Mouse (Mus musculus): ENCODE measurements around the gene 4930469K13Rik. TPM values are rescaled to one million over a fixed set of nuclear protein-coding genes. Genes with fewer than 3 reads are reported as not detected.

Gene 4930469K13Rik
- total and polyA plus RNA-seq, 3 experiments, result 0.23 to 0.29 TPM; not detected in 1

- no peak for TF ChIP-seq ELF1 (IDR thresholded peaks at IDR 0.05; ENCODE audit: low read depth, low read length)
- no peak for TF ChIP-seq ZNF384 (IDR thresholded peaks at IDR 0.05; ENCODE audit: low read depth, low read length)
Observed at GRCm38 (mm10) chr11:34008702-34009101, 89.7 kb downstream of the 4930469K13Rik start (continued).

- Histone ChIP-seq H3K4me1 (ENCODE audit: control insufficient read depth in 1 of 2, insufficient read depth in 2 of 2, low read length in 2 of 2) (peaks cover 38 to 43% of the 10 kb centered on the region in 2 experiments), H3K27me3 (ENCODE audit: control insufficient read depth in 1 of 2, insufficient read depth in 2 of 2, low read length in 2 of 2) (no peaks in the 10 kb centered on the region), H3K4me3 (ENCODE audit: control insufficient read depth in 1 of 2, insufficient read depth in 1 of 2, low read depth in 2 of 2, low read length in 2 of 2) (peak overlapping the region; percentile 47 to 55), H3K27ac (ENCODE audit: control insufficient read depth, low read depth, low read length) (peak overlapping the region; percentile 97), H3K9me3 (replicated peaks; ENCODE audit: insufficient read depth, low read length) (no peaks in the 10 kb centered on the region), H3K9ac (ENCODE audit: control insufficient read depth, low read depth, low read length, poor library complexity, severe bottlenecking) (peak overlapping the region; percentile 80), H3K79me2 (ENCODE audit: control insufficient read depth, insufficient read depth, low read length, poor library complexity) (no peaks in the 10 kb centered on the region; the same call in 1 of the 2 replicates), H3K36me3 (ENCODE audit: control insufficient read depth in 1 of 2, insufficient read depth in 2 of 2, low read length in 2 of 2) (peaks cover 0 to 41% of the 10 kb centered on the region in 2 experiments; a peak in 2 of 4 replicates)
- DNase-seq (ENCODE audit: low read depth, low spot score), result peak; percentile 97
- no peak for TF ChIP-seq POLR2AphosphoS5 (IDR thresholded peaks at IDR 0.05; ENCODE audit: borderline replicate concordance, low read depth, low read length)
- no peak for TF ChIP-seq CHD2 (IDR thresholded peaks at IDR 0.05; ENCODE audit: low read length)
- TF ChIP-seq TAL1 (IDR thresholded peaks at IDR 0.05; ENCODE audit: low read length), result peak; percentile 63
- no peak; the same call in 1 of the 2 replicates for TF ChIP-seq RAD21 (IDR thresholded peaks at IDR 0.05; ENCODE audit: low read depth, low read length)
- TF ChIP-seq CHD1 (IDR thresholded peaks at IDR 0.05; ENCODE audit: low read depth, low read length), result no peak
- no peak for TF ChIP-seq ZC3H11A (IDR thresholded peaks at IDR 0.05; ENCODE audit: low read depth, low read length)
- TF ChIP-seq ZMIZ1 (IDR thresholded peaks at IDR 0.05; ENCODE audit: low read depth, low read length), result no peak
- no peak for TF ChIP-seq CTCF (IDR thresholded peaks at IDR 0.05 in 2 of 3, conservative IDR thresholded peaks at IDR 0.05 in 1 of 3; ENCODE audit: control insufficient read depth in 1 of 3, insufficient read depth in 1 of 3, low read depth in 2 of 3, low read length in 3 of 3, poor library complexity in 1 of 3, severe bottlenecking in 1 of 3)
- peak; percentile 83; the same call in 1 of the 2 replicates for TF ChIP-seq MAZ (IDR thresholded peaks at IDR 0.05; ENCODE audit: low read depth, low read length)
- no peak for TF ChIP-seq MAFK (IDR thresholded peaks at IDR 0.05; ENCODE audit: borderline replicate concordance, low read depth, low read length)
- TF ChIP-seq MEF2A (IDR thresholded peaks at IDR 0.05; ENCODE audit: extremely low read depth, insufficient replicate concordance, low read depth, low read length, poor library complexity, severe bottlenecking), result no peak
- TF ChIP-seq KAT2A (conservative IDR thresholded peaks at IDR 0.05; ENCODE audit: low read depth, low read length), result no peak; the same call in 1 of the 2 replicates
- TF ChIP-seq GATA1 (IDR thresholded peaks at IDR 0.05; ENCODE audit: low read depth, low read length), result peak; percentile 87
- no peak for TF ChIP-seq NRF1 (IDR thresholded peaks at IDR 0.05; ENCODE audit: insufficient read depth, low read depth, low read length, poor library complexity, severe bottlenecking)
- TF ChIP-seq NELFE (IDR thresholded peaks at IDR 0.05; ENCODE audit: low read depth, low read length), result peak; percentile 88
- peak; percentile 89 for TF ChIP-seq ETS1 (IDR thresholded peaks at IDR 0.05; ENCODE audit: low read depth, low read length)
- no peak for TF ChIP-seq USF2 (IDR thresholded peaks at IDR 0.05; ENCODE audit: borderline replicate concordance in 1 of 2, insufficient read depth in 1 of 2, low read depth in 1 of 2, low read length in 2 of 2)
- peak; percentile 96 for TF ChIP-seq ELF1 (IDR thresholded peaks at IDR 0.05; ENCODE audit: low read depth, low read length)
- TF ChIP-seq MYC (IDR thresholded peaks at IDR 0.05; ENCODE audit: low read depth, low read length), result peak; percentile 97
- TF ChIP-seq HCFC1 (IDR thresholded peaks at IDR 0.05; ENCODE audit: low read depth, low read length), result peak; percentile 82
- TF ChIP-seq TBP (IDR thresholded peaks at IDR 0.05; ENCODE audit: low read depth, low read length), result peak; percentile 93
- TF ChIP-seq ZKSCAN1 (IDR thresholded peaks at IDR 0.05; ENCODE audit: low read depth, low read length), result no peak
- peak; percentile 78 for TF ChIP-seq TCF12 (IDR thresholded peaks at IDR 0.05; ENCODE audit: low read depth, low read length)
- 0 out of 2 replicates have a peak, but pooled peaks have one; percentile 35 for TF ChIP-seq JUND (IDR thresholded peaks at IDR 0.05; ENCODE audit: low read depth, low read length)
- TF ChIP-seq RCOR1 (IDR thresholded peaks at IDR 0.05; ENCODE audit: low read depth, low read length), result peak; percentile 92
- TF ChIP-seq BHLHE40 (IDR thresholded peaks at IDR 0.05; ENCODE audit: borderline replicate concordance, low read depth, low read length), result no peak
- peak; percentile 85 to 89 for TF ChIP-seq EP300 (IDR thresholded peaks at IDR 0.05; ENCODE audit: low read depth in 1 of 2, low read length in 2 of 2)
- TF ChIP-seq MXI1 (IDR thresholded peaks at IDR 0.05; ENCODE audit: low read depth, low read length), result peak; percentile 53
- TF ChIP-seq ZNF384 (IDR thresholded peaks at IDR 0.05; ENCODE audit: low read depth, low read length), result no peak; the same call in 1 of the 2 replicates
- TF ChIP-seq GABPA (IDR thresholded peaks at IDR 0.05; ENCODE audit: low read depth, low read length), result no peak
- peak; percentile 61 for TF ChIP-seq SIN3A (IDR thresholded peaks at IDR 0.05; ENCODE audit: low read length)
- TF ChIP-seq MYB (IDR thresholded peaks at IDR 0.05; ENCODE audit: low read depth, low read length), result no peak
- no peak for TF ChIP-seq E2F4 (IDR thresholded peaks at IDR 0.05; ENCODE audit: borderline replicate concordance, low read depth, low read length)
- peak; percentile 85 for TF ChIP-seq POLR2AphosphoS2 (IDR thresholded peaks at IDR 0.05; ENCODE audit: low read length)
- peak; percentile 57 to 92; a peak in 3 of 4 replicates for TF ChIP-seq POLR2A (IDR thresholded peaks at IDR 0.05; ENCODE audit: control insufficient read depth in 1 of 2, insufficient read depth in 1 of 2, low read depth in 1 of 2, low read length in 2 of 2, poor library complexity in 1 of 2)
Observed at GRCm38 (mm10) chr11:34008214-34008613, 90.1 kb downstream of the 4930469K13Rik start.

Data from MEL (cell line).